Mouse (Mus musculus) hindbrain, embryonic 11.5 days (tissue): ENCODE data around the gene Atp2b4. TPM values are rescaled to one million over a fixed set of nuclear protein-coding genes. Genes with fewer than 3 reads are reported as not detected.
A peak's percentile ranks its signal among the peaks of the same experiment; 100 is the strongest.
"Not testable (repeated sequence)": the region's sequence is repeated elsewhere in the genome, so short reads cannot be mapped to it uniquely, and the experiment has no call there.

Experiments used
- ATAC-seq: fragments of 200-750 bp; cut with Nextera tagmentation; 2 replicates; pipeline ENCODE4 v1.8.0; 2017; ENCODE audit warnings: mild to moderate bottlenecking, moderate TSS enrichment, moderate library complexity; ENCODE audit not compliant: low FRiP score
- DNase-seq: peaks from one replicate; pipeline ENCODE4 v3.0.0-alpha.2; 2015; ENCODE audit warnings: low spot score
- H3K27ac ChIP-seq: fragments of 300-500 bp; sonication (generic); 2 replicates; pipeline ENCODE4 v1.5.1; 2014; ENCODE audit warnings: mild to moderate bottlenecking, low read depth, low read length
- H3K27me3 ChIP-seq: fragments of 300-500 bp; sonication (generic); 2 replicates; pipeline ENCODE4 v1.6.1; 2014; ENCODE audit warnings: mild to moderate bottlenecking, low read length, moderate library complexity, mixed read lengths; ENCODE audit not compliant: control insufficient read depth, insufficient read depth
- H3K36me3 ChIP-seq: fragments of 300-500 bp; sonication (generic); 2 replicates; pipeline ENCODE4 v1.6.1; 2014; ENCODE audit warnings: mild to moderate bottlenecking, low read length, moderate library complexity, mixed read lengths; ENCODE audit not compliant: control insufficient read depth, insufficient read depth
- H3K4me1 ChIP-seq: fragments of 300-500 bp; sonication (generic); replicated peaks from 2 replicates; pipeline ENCODE4 v1.6.1; 2014; ENCODE audit warnings: low read length, mixed read lengths; ENCODE audit not compliant: control insufficient read depth, insufficient read depth
- H3K4me2 ChIP-seq: fragments of 300-500 bp; sonication (generic); replicated peaks from 2 replicates; pipeline ENCODE4 v1.6.1; 2014; ENCODE audit warnings: mild to moderate bottlenecking, low read depth, low read length
- H3K4me3 ChIP-seq: fragments of 300-500 bp; sonication (generic); 2 replicates; pipeline ENCODE4 v1.5.1; 2014; ENCODE audit warnings: low read depth, low read length
- H3K9ac ChIP-seq: fragments of 300-500 bp; sonication (generic); 2 replicates; pipeline ENCODE4 v1.6.1; 2014; ENCODE audit warnings: low read depth, low read length
- H3K9me3 ChIP-seq: fragments of 300-500 bp; sonication (generic); 2 replicates; pipeline ENCODE4 v1.6.1; 2016; ENCODE audit warnings: low read length; ENCODE audit not compliant: control insufficient read depth
- WGBS: fragments of 180-500 bp; shearing (Covaris S2); extraction: QIAGEN DNeasy Blood & Tissue Kit; methylation state at CpG from one replicate; pipeline ENCODE4 v1.1.7; 2014; 5-methylcytosine and 5-hydroxymethylcytosine counted together
- polyA plus RNA-seq: library from polyadenylated mRNA; unstranded; fragments of >200 nt; fragmentation: Nextera tagmentation; extraction: Ambion mirVana; gene quantifications from 2 replicates; pipeline ENCODE4 v1.2.1, GENCODE M21; 2014

Atp2b4 gene
- polyA plus RNA-seq, 1 experiment from 2014 or later = 15.3 TPM

DNA sequence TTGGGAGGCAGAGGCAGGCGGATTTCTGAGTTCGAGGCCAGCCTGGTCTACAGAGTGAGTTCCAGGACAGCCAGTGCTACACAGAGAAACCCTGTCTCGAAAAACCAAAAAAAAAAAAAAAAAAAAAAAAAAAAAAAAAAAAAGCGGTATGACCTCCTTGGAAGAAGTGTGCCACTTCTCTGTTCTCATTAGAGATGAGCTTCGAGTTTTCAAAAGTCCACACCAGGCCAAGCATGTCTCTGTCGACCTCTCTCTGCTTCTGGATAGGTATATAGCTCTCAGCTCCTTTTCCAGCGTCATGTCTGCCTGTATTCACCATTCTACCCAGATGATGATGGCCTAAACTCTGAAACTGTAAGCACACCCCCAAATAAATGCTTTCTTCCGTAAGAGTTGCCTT is 135.1 kb downstream of the Atp2b4 start:
- not testable (repeated sequence) for DNase-seq, H3K9ac ChIP-seq, ATAC-seq, H3K9me3 ChIP-seq, H3K27ac ChIP-seq, H3K4me1 ChIP-seq, H3K27me3 ChIP-seq, H3K36me3 ChIP-seq, H3K4me3 ChIP-seq, H3K4me2 ChIP-seq
- WGBS = 76% methylated on average over 8 of the region's 8 CpGs

DNA sequence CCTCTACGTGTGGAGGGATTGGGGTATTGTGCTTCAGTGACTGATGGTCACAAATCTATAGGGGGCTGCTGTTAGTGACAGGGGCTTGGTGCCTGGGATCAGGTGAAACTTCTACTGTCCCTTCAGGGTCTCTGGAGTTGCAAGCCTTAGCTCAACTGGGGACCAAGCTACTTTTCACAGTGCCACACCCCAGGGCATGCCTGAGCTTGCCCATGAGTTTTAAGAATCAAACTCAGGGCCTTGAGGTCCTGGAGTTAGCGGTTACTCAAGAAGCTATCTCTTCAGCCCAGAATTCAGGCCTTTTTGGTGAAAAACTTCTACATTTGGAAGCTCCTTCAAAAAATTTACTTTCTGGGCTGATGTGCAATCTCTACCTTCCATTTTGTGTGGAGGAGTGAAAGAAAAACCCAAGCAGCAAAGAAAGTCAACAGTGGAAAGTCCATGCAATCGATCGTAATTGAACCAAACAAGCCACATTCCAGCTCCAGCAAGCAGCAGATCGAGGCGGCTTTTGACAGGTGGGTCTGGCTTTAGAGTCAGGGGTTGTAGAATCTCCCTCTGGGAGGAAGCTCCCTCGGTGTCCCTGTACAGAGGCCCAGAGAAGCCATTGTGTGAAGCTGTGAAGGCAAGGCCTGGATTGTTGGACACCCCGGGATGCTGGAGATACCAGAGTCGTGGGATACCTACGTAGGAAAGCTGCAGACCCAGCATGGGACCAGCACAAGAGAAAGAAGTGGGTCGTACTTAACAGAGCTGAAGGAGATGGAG is 136.5 kb downstream of the Atp2b4 start:
- Histone ChIP-seq H3K9me3 (no peaks in the 10 kb centered on the region), H3K4me1 (no peaks in the 10 kb centered on the region), H3K36me3 (no peaks in the 10 kb centered on the region), H3K4me2 (no peak overlapping the region), H3K4me3 (no peak overlapping the region), H3K9ac (no peak overlapping the region), H3K27ac (no peak overlapping the region), H3K27me3 (no peaks in the 10 kb centered on the region)
- no peak for ATAC-seq
- DNase-seq = no peak
- WGBS = 63% methylated on average over 11 of the region's 11 CpGs

- H3K9me3 ChIP-seq = no peaks in the 10 kb centered on the region
- ATAC-seq (no peak), DNase-seq (no peak)
- H3K4me2 ChIP-seq = no peak overlapping the region
- H3K27ac ChIP-seq = no peak overlapping the region
- no peaks in the 10 kb centered on the region for H3K4me1 ChIP-seq
- H3K36me3 ChIP-seq = no peaks in the 10 kb centered on the region
- no peak overlapping the region for H3K9ac ChIP-seq
- no peaks in the 10 kb centered on the region for H3K27me3 ChIP-seq
- WGBS = 84% methylated on average over 4 of the region's 4 CpGs
- H3K4me3 ChIP-seq = no peak overlapping the region
These were observed 137.4 kb downstream of the Atp2b4 start for GRCm38 (mm10) chr1:133663427-133663826.

DNA sequence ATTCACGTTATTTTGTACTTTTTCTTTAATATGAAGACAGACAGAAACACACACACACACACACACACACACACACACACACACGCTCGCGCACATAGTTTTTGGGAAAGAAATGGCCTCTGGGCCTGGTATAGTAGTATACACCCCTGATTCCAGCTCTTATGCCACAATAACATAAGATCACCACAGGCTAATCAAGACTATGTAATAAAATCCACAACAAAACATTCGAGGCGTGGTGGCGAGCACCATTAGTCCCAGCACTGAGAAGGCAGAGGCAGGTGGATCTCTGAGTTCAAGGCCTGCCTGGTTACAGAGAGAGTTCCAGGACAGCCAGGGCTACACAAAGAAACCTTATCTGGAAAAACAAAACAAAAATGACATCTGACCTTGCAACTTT is 137.9 kb downstream of the Atp2b4 start:
- no peaks in the 10 kb centered on the region for H3K4me1 ChIP-seq
- H3K36me3 ChIP-seq = no peaks in the 10 kb centered on the region
- no peak overlapping the region for H3K4me2 ChIP-seq
- 92% methylated on average over 7 of the region's 7 CpGs for WGBS
- no peak for ATAC-seq
- no peaks in the 10 kb centered on the region for H3K9me3 ChIP-seq
- no peaks in the 10 kb centered on the region for H3K27me3 ChIP-seq
- no peak overlapping the region for H3K27ac ChIP-seq
- no peak for DNase-seq
- H3K9ac ChIP-seq = no peak overlapping the region
- no peak overlapping the region for H3K4me3 ChIP-seq

- Histone ChIP-seq H3K4me2 (peak within 1 kb of the TSS; percentile 82), H3K27ac (peak within 1 kb of the TSS; percentile 90), H3K9ac (peak within 1 kb of the TSS; percentile 74), H3K4me1 (no peaks in the 10 kb centered on the region), H3K36me3 (no peaks in the 10 kb centered on the region), H3K4me3 (peak within 1 kb of the TSS; percentile 90), H3K9me3 (no peaks in the 10 kb centered on the region), H3K27me3 (no peaks in the 10 kb centered on the region)
- ATAC-seq = peak; percentile 98
- WGBS = 3% methylated on average over 23 of the region's 26 CpGs
- peak; percentile 94 for DNase-seq
These were observed 139.5 kb downstream of the Atp2b4 start, which contains the start of gene Gm38394 for GRCm38 (mm10) chr1:133661203-133661933. TSS of gene Gm38394 (minus strand) at chr1:133661318.

DNA sequence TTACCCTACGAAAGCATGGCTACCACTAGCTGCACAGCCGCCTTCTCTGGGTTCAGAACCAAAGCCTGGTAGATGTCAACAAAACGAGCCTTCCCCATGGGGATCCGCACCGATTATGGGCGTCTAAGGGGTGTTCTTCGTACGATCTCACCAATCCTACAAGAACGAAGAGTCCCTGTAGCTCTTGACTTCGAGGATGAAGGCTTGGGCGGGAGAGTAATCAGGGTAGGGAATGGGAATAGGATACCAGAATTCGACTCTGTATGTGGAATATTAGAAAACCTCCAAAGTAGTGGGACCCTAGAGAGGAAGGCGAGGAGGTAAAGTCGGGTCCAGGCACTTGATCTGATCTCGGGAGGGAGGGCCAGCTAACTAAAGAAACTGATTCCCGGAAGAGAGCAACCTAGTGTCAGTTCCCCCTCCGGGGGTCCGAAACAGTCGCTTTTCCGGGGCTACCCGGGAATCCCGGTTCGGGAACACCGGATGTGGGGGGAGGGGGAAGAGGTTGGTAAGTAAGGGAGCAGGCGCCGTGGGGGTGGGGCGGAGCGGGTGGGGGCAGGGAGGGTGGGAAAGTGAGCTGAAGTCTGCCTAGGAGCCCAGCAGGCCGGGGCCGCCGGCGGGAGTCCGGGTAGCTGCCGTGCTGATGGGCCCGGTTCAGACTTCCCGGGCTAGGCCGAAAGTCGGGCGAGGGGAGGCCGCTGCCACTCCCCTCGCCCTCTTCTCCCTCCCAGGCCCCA is 140.2 kb downstream of the Atp2b4 start, which contains the start of gene Zbed6:
Zbed6 (minus strand) TSS at position 420 of the 737 bp plus-strand sequence.
- no peaks in the 10 kb centered on the region for H3K36me3 ChIP-seq
- H3K4me2 ChIP-seq = peak within 1 kb of the TSS; percentile 82
- peak within 1 kb of the TSS; percentile 90 for H3K27ac ChIP-seq
- WGBS = 2% methylated on average over 36 of the region's 41 CpGs
- peak within 1 kb of the TSS; percentile 74 for H3K9ac ChIP-seq
- no peaks in the 10 kb centered on the region for H3K27me3 ChIP-seq
- peak within 1 kb of the TSS; percentile 90 for H3K4me3 ChIP-seq
- no peaks in the 10 kb centered on the region for H3K9me3 ChIP-seq
- DNase-seq = peak; percentile 82
- H3K4me1 ChIP-seq = no peaks in the 10 kb centered on the region
- ATAC-seq = peak; percentile 90

GRCm38 (mm10) chr1:133658878-133659277 is 142.0 kb downstream of the Atp2b4 start:
- H3K27me3 ChIP-seq = no peaks in the 10 kb centered on the region
- H3K4me1 ChIP-seq = no peaks in the 10 kb centered on the region
- ATAC-seq (no peak), DNase-seq (no peak)
- no peak overlapping the region for H3K4me3 ChIP-seq
- no peaks in the 10 kb centered on the region for H3K36me3 ChIP-seq
- no peak overlapping the region for H3K9ac ChIP-seq
- WGBS = 95% methylated on average over 3 of the region's 3 CpGs
- no peaks in the 10 kb centered on the region for H3K9me3 ChIP-seq
- no peak overlapping the region for H3K27ac ChIP-seq
- H3K4me2 ChIP-seq = no peak overlapping the region

- Histone ChIP-seq H3K4me3 (no peak overlapping the region), H3K36me3 (no peaks in the 10 kb centered on the region), H3K4me2 (no peak overlapping the region), H3K4me1 (no peaks in the 10 kb centered on the region), H3K9ac (no peak overlapping the region), H3K27ac (no peak overlapping the region), H3K9me3 (no peaks in the 10 kb centered on the region), H3K27me3 (no peaks in the 10 kb centered on the region)
- DNase-seq (no peak), ATAC-seq (no peak)
- WGBS = 65% methylated on average over 5 of the region's 5 CpGs
These were observed 144.0 kb downstream of the Atp2b4 start for GRCm38 (mm10) chr1:133656811-133657210.
